Mouse (Mus musculus) megakaryocyte, embryonic 14.5 days (primary cell): ENCODE data around the gene Cpm.

ENCODE experiments used
- FLI1 ChIP-seq: IDR thresholded peaks from 2 replicates; pipeline ENCODE4 v1.6.1; 2012; ENCODE audit warnings: low read length, inconsistent platforms, mixed read lengths
- GATA1 ChIP-seq: IDR thresholded peaks from 3 replicates; pipeline ENCODE4 v1.6.1; 2012; ENCODE audit warnings: mixed read lengths, low read length, inconsistent platforms, borderline replicate concordance

DNA sequence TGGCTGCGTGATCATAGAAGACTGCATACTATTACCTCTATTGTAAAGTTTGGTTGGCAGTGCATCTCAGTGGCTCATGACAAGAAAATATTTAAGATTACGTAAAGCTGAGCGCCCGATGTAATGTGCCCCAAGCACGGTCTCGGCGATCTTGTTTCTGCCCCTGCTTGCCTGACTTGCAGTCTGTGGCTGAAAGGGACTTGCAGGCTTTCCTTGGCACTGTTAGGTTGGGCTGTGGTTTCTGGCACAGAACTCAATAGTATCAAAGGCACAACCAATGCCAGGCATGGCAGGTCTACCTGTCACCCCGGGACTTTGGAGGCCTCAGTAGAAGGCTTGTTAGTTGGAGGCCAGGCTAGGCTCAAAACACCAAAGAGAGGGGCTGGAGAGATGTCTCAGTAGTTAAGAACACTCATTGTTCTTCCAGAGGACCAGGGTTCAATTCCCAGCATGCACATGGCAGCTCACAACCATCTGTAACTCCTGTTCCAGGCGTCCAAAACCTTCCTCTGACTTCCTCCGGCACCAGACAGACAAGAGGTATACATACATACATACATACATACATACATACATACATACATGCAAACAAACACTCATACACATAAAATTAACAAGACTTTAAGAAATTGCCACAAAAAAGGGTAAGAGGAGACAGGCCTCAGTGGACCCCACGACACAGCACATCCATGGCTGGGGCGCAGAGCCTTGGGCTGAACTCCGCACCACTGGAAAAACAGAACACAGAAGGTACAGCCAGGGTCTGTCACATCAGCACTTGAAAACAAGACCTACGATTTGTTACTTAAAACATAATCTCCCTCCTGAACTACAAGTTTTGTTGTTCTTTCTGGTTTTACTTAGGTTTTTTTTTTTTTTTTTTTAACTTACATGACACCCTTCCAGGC is 29.5 kb downstream of the Cpm start:
- TF ChIP-seq FLI1 (no peak), GATA1 (no peak)
